Mouse (Mus musculus): ENCODE results near the gene Ghr. TPM values are rescaled to one million over a fixed set of nuclear protein-coding genes. Genes with fewer than 3 reads are reported as not detected.

Ghr gene
- polyA plus RNA-seq, 1 experiment from 2014 or later = 65.6 TPM

GRCm38 (mm10) chr15:3273191-3273590 lies 310.1 kb downstream of the Ghr start:
- ATAC-seq (peak; percentile 3; the same call in 1 of the 2 replicates), DNase-seq (no peak)
- WGBS (ENCODE audit: insufficient replicate concordance) = 48% methylated on average over 1 of the region's 1 CpGs
- H3K36me3 ChIP-seq (replicated peaks; ENCODE audit: insufficient read depth, low read length) = peaks cover 20% of the 10 kb centered on the region
- peaks cover 10% of the 10 kb centered on the region for H3K4me1 ChIP-seq (ENCODE audit: insufficient read depth)
- H3K9me3 ChIP-seq (ENCODE audit: low read length) = no peaks in the 10 kb centered on the region
- peak overlapping the region; percentile 84 for H3K27ac ChIP-seq (ENCODE audit: low read depth)
- no peak for TF ChIP-seq CTCF (IDR thresholded peaks at IDR 0.05; ENCODE audit: low read depth)
- TF ChIP-seq EP300 (IDR thresholded peaks at IDR 0.05; ENCODE audit: low read depth) = no peak
- peak overlapping the region; percentile 87 for H3K9ac ChIP-seq (replicated peaks)
- H3K27me3 ChIP-seq (ENCODE audit: insufficient read depth, low read length) = no peaks in the 10 kb centered on the region
- H3K4me3 ChIP-seq (ENCODE audit: low read depth, low read length) = peak overlapping the region; percentile 65
- peak overlapping the region; percentile 50 for H3K4me2 ChIP-seq (ENCODE audit: low read depth, low read length)

GRCm38 (mm10) chr15:3271216-3271615 lies 312.1 kb downstream of the Ghr start:
- DNase-seq (no peak), ATAC-seq (peak; percentile 5)
- Histone ChIP-seq H3K4me2 (ENCODE audit: low read depth, low read length) (peak overlapping the region; percentile 50), H3K9ac (replicated peaks) (peak overlapping the region; percentile 87), H3K27ac (ENCODE audit: low read depth) (peak overlapping the region; percentile 84), H3K9me3 (ENCODE audit: low read length) (no peaks in the 10 kb centered on the region), H3K4me3 (ENCODE audit: low read depth, low read length) (peak overlapping the region; percentile 65), H3K4me1 (ENCODE audit: insufficient read depth) (peaks cover 15% of the 10 kb centered on the region), H3K27me3 (ENCODE audit: insufficient read depth, low read length) (no peaks in the 10 kb centered on the region), H3K36me3 (replicated peaks; ENCODE audit: insufficient read depth, low read length) (peaks cover 9% of the 10 kb centered on the region; the same call in 1 of the 2 replicates)
- TF ChIP-seq CTCF (IDR thresholded peaks at IDR 0.05; ENCODE audit: low read depth) (no peak), EP300 (IDR thresholded peaks at IDR 0.05; ENCODE audit: low read depth) (no peak)
- WGBS (ENCODE audit: insufficient replicate concordance) = 16% methylated on average over 6 of the region's 6 CpGs

GRCm38 (mm10) chr15:3270646-3271077 lies 312.6 kb downstream of the Ghr start:
- TF ChIP-seq EP300 (IDR thresholded peaks at IDR 0.05; ENCODE audit: low read depth) (peak; percentile 60; the same call in 1 of the 2 replicates), CTCF (IDR thresholded peaks at IDR 0.05; ENCODE audit: low read depth) (no peak)
- Histone ChIP-seq H3K36me3 (replicated peaks; ENCODE audit: insufficient read depth, low read length) (peaks cover 4% of the 10 kb centered on the region; the same call in 1 of the 2 replicates), H3K9me3 (ENCODE audit: low read length) (no peaks in the 10 kb centered on the region), H3K4me1 (ENCODE audit: insufficient read depth) (peaks cover 20% of the 10 kb centered on the region), H3K27ac (ENCODE audit: low read depth) (peak overlapping the region; percentile 84), H3K9ac (replicated peaks) (peak overlapping the region; percentile 87), H3K4me3 (ENCODE audit: low read depth, low read length) (peak overlapping the region; percentile 65), H3K4me2 (ENCODE audit: low read depth, low read length) (peak overlapping the region; percentile 50), H3K27me3 (ENCODE audit: insufficient read depth, low read length) (no peaks in the 10 kb centered on the region)
- ATAC-seq = peak; percentile 79
- DNase-seq = peak; percentile 82
- WGBS (ENCODE audit: insufficient replicate concordance) = under 1% methylated on average over 12 of the region's 12 CpGs

GRCm38 (mm10) chr15:3269996-3270645 lies 313.2 kb downstream of the Ghr start:
- H3K27ac ChIP-seq (ENCODE audit: low read depth) = peak overlapping the region; percentile 84
- TF ChIP-seq CTCF (IDR thresholded peaks at IDR 0.05; ENCODE audit: low read depth) = no peak
- TF ChIP-seq EP300 (IDR thresholded peaks at IDR 0.05; ENCODE audit: low read depth) = no peak
- no peaks in the 10 kb centered on the region for H3K9me3 ChIP-seq (ENCODE audit: low read length)
- peak overlapping the region; percentile 50 for H3K4me2 ChIP-seq (ENCODE audit: low read depth, low read length)
- peak overlapping the region; percentile 65 for H3K4me3 ChIP-seq (ENCODE audit: low read depth, low read length)
- no peak for DNase-seq
- 10% methylated on average over 6 of the region's 6 CpGs for WGBS (ENCODE audit: insufficient replicate concordance)
- no peaks in the 10 kb centered on the region for H3K27me3 ChIP-seq (ENCODE audit: insufficient read depth, low read length)
- peak overlapping the region; percentile 87 for H3K9ac ChIP-seq (replicated peaks)
- peak; percentile 32 for ATAC-seq
- no peaks in the 10 kb centered on the region; the same call in 1 of the 2 replicates for H3K36me3 ChIP-seq (replicated peaks; ENCODE audit: insufficient read depth, low read length)
- peaks cover 20% of the 10 kb centered on the region for H3K4me1 ChIP-seq (ENCODE audit: insufficient read depth)

GRCm38 (mm10) chr15:3269496-3269895 lies 313.8 kb downstream of the Ghr start:
- no peak for DNase-seq
- H3K9me3 ChIP-seq (ENCODE audit: low read length) = no peaks in the 10 kb centered on the region
- no peaks in the 10 kb centered on the region for H3K27me3 ChIP-seq (ENCODE audit: insufficient read depth, low read length)
- no peaks in the 10 kb centered on the region; the same call in 1 of the 2 replicates for H3K36me3 ChIP-seq (replicated peaks; ENCODE audit: insufficient read depth, low read length)
- peak overlapping the region; percentile 47 for H3K9ac ChIP-seq (replicated peaks)
- TF ChIP-seq CTCF (IDR thresholded peaks at IDR 0.05; ENCODE audit: low read depth) = no peak
- no peak for TF ChIP-seq EP300 (IDR thresholded peaks at IDR 0.05; ENCODE audit: low read depth)
- H3K4me2 ChIP-seq (ENCODE audit: low read depth, low read length) = peak overlapping the region; percentile 50
- ATAC-seq = no peak
- peak overlapping the region; percentile 84 for H3K27ac ChIP-seq (ENCODE audit: low read depth)
- peaks cover 20% of the 10 kb centered on the region for H3K4me1 ChIP-seq (ENCODE audit: insufficient read depth)
- 57% methylated on average over 4 of the region's 4 CpGs for WGBS (ENCODE audit: insufficient replicate concordance)
- peak overlapping the region; percentile 65; the same call in 1 of the 2 replicates for H3K4me3 ChIP-seq (ENCODE audit: low read depth, low read length)

GRCm38 (mm10) chr15:3268247-3268646 lies 315.0 kb downstream of the Ghr start, which contains the start of gene Selenop:
Selenop (plus strand) TSS chr15:3268547.
- WGBS (ENCODE audit: insufficient replicate concordance) = 58% methylated on average over 6 of the region's 6 CpGs
- peak; percentile 24; the same call in 1 of the 2 replicates for ATAC-seq
- Histone ChIP-seq H3K4me2 (ENCODE audit: low read depth, low read length) (peak within 1 kb of the TSS; percentile 50), H3K27me3 (ENCODE audit: insufficient read depth, low read length) (no peaks in the 10 kb centered on the region), H3K27ac (ENCODE audit: low read depth) (peak within 1 kb of the TSS; percentile 84), H3K9ac (replicated peaks) (no peak within 1 kb of the TSS), H3K9me3 (ENCODE audit: low read length) (no peaks in the 10 kb centered on the region), H3K36me3 (replicated peaks; ENCODE audit: insufficient read depth, low read length) (no peaks in the 10 kb centered on the region), H3K4me3 (ENCODE audit: low read depth, low read length) (no peak within 1 kb of the TSS), H3K4me1 (ENCODE audit: insufficient read depth) (peaks cover 20% of the 10 kb centered on the region)
- no peak for DNase-seq
- no peak for TF ChIP-seq EP300 (IDR thresholded peaks at IDR 0.05; ENCODE audit: low read depth)
- no peak for TF ChIP-seq CTCF (IDR thresholded peaks at IDR 0.05; ENCODE audit: low read depth)
